ENCODE assay signal across 8 mouse cellular contexts in genomic region chr7:132316101-132317035, GRCm38 (mm10). TPM values are rescaled to one million over a fixed set of nuclear protein-coding genes. Genes with fewer than 3 reads are reported as not detected.
DNase-seq lines count a peak whose midpoint lies in the region; ATAC-seq and TF ChIP-seq lines count a peak whose summit lies in the region.

No protein-coding gene starts in this region.

- under 1% methylated on average over 76 of the region's 79 CpGs for WGBS in intestine, postnatal 0 days
- under 1% methylated on average over 78 of the region's 79 CpGs for WGBS in limb, embryonic 12.5 days
- under 1% methylated on average over 77 of the region's 79 CpGs for WGBS in midbrain, embryonic 12.5 days
- under 1% methylated on average over 79 of the region's 79 CpGs for WGBS in small intestine, adult 2 months

- H3K4me1 ChIP-seq in erythroblast, embryonic 14.5 days (ENCODE audit: control insufficient read depth): peaks cover 17% of the 10 kb centered on the region
- H3K4me1 ChIP-seq in intestine, postnatal 0 days (replicated peaks; ENCODE audit: control insufficient read depth, insufficient read depth, low read length): peaks cover 10% of the 10 kb centered on the region; the same call in 1 of the 2 replicates
- H3K4me1 ChIP-seq in limb, embryonic 12.5 days (replicated peaks): peaks cover 40% of the 10 kb centered on the region
- peaks cover 23% of the 10 kb centered on the region for H3K4me1 ChIP-seq in midbrain, embryonic 12.5 days
- H3K4me1 ChIP-seq in small intestine, adult 2 months (ENCODE audit: control insufficient read depth, insufficient read depth, insufficient read length, low read length): peaks cover 13% of the 10 kb centered on the region; the same call in 1 of the 2 replicates

- no peaks in the 10 kb centered on the region for H3K9me3 ChIP-seq in erythroblast, embryonic 14.5 days (ENCODE audit: control insufficient read depth, low read length)
- H3K9me3 ChIP-seq in intestine, postnatal 0 days (ENCODE audit: control insufficient read depth): no peaks in the 10 kb centered on the region
- no peaks in the 10 kb centered on the region for H3K9me3 ChIP-seq in limb, embryonic 12.5 days
- no peaks in the 10 kb centered on the region for H3K9me3 ChIP-seq in midbrain, embryonic 12.5 days

- peak; percentile 69 for TF ChIP-seq CTCF in intestine, postnatal 0 days (IDR thresholded peaks at IDR 0.05; ENCODE audit: low read depth)
- no peak for TF ChIP-seq CTCF in small intestine, adult 2 months (IDR thresholded peaks at IDR 0.05; ENCODE audit: extremely low read depth, insufficient read length, insufficient replicate concordance, low read depth, low read length)

- peak; percentile 1; the same call in 1 of the 2 replicates for TF ChIP-seq POLR2A in small intestine, adult 2 months (IDR thresholded peaks at IDR 0.05; ENCODE audit: low read depth, low read length)

- peak overlapping the region; percentile 61 for H3K4me3 ChIP-seq in erythroblast, embryonic 14.5 days (replicated peaks)
- H3K4me3 ChIP-seq in intestine, postnatal 0 days (ENCODE audit: low read depth, low read length): peak overlapping the region; percentile 89
- H3K4me3 ChIP-seq in limb, embryonic 12.5 days (replicated peaks): peak overlapping the region; percentile 79
- H3K4me3 ChIP-seq in midbrain, embryonic 12.5 days: peak overlapping the region; percentile 78
- H3K4me3 ChIP-seq in small intestine, adult 2 months (ENCODE audit: low read depth, low read length): peak overlapping the region; percentile 74

- no peak for ATAC-seq in erythroblast, adult 5-6 weeks (replicated peaks; ENCODE audit: low FRiP score, poor library complexity, severe bottlenecking)
- peak; percentile 63 for ATAC-seq in intestine, postnatal 0 days
- ATAC-seq in limb, embryonic 12.5 days (ENCODE audit: insufficient number of reproducible peaks, insufficient read depth, low FRiP score, low TSS enrichment, low read depth): peak; percentile 50
- ATAC-seq in midbrain, embryonic 12.5 days (ENCODE audit: low FRiP score, low read depth): peak; percentile 77

- peak; percentile 80 for DNase-seq in embryo, embryonic 9.5 days (ENCODE audit: extremely low spot score)
- peak; percentile 97 for DNase-seq in heart, adult 11 months

- H3K9ac ChIP-seq in intestine, postnatal 0 days (ENCODE audit: low read depth, low read length): peak overlapping the region; percentile 78
- peak overlapping the region; percentile 86 for H3K9ac ChIP-seq in limb, embryonic 12.5 days (replicated peaks)
- H3K9ac ChIP-seq in midbrain, embryonic 12.5 days (replicated peaks): peak overlapping the region; percentile 90

- peaks cover 40% of the 10 kb centered on the region for H3K27me3 ChIP-seq in erythroblast, embryonic 14.5 days (ENCODE audit: control insufficient read depth)
- H3K27me3 ChIP-seq in intestine, postnatal 0 days (replicated peaks; ENCODE audit: control insufficient read depth, insufficient read depth, low read length): no peaks in the 10 kb centered on the region
- peaks cover 14% of the 10 kb centered on the region; the same call in 1 of the 2 replicates for H3K27me3 ChIP-seq in limb, embryonic 12.5 days
- 0 out of 2 replicates have a peak, but pooled peaks cover 3% of the 10 kb centered on the region for H3K27me3 ChIP-seq in midbrain, embryonic 12.5 days
- no peaks in the 10 kb centered on the region for H3K27me3 ChIP-seq in small intestine, adult 2 months (ENCODE audit: control insufficient read depth, insufficient read depth, low read length)

- H3K4me2 ChIP-seq in intestine, postnatal 0 days (replicated peaks; ENCODE audit: low read depth): peak overlapping the region; percentile 96
- H3K4me2 ChIP-seq in limb, embryonic 12.5 days: peak overlapping the region; percentile 96
- peak overlapping the region; percentile 95 for H3K4me2 ChIP-seq in midbrain, embryonic 12.5 days (replicated peaks)

- H3K27ac ChIP-seq in intestine, postnatal 0 days (ENCODE audit: low read depth, low read length): peak overlapping the region; percentile 92
- peak overlapping the region; percentile 87 for H3K27ac ChIP-seq in limb, embryonic 12.5 days
- H3K27ac ChIP-seq in midbrain, embryonic 12.5 days (replicated peaks): peak overlapping the region; percentile 88
- H3K27ac ChIP-seq in small intestine, adult 2 months (ENCODE audit: insufficient read depth, low read depth, low read length): peak overlapping the region; percentile 77

- no peaks in the 10 kb centered on the region for H3K36me3 ChIP-seq in erythroblast, embryonic 14.5 days (ENCODE audit: control insufficient read depth)
- no peaks in the 10 kb centered on the region; the same call in 1 of the 2 replicates for H3K36me3 ChIP-seq in intestine, postnatal 0 days (ENCODE audit: control insufficient read depth, insufficient read depth)
- H3K36me3 ChIP-seq in limb, embryonic 12.5 days: no peaks in the 10 kb centered on the region
- no peaks in the 10 kb centered on the region for H3K36me3 ChIP-seq in midbrain, embryonic 12.5 days
- no peaks in the 10 kb centered on the region for H3K36me3 ChIP-seq in small intestine, adult 2 months (ENCODE audit: control insufficient read depth, insufficient read depth, low read length)

RNA-seq across cellular contexts. Expression of gene Chst15, which starts 0.7 kb away (rescaled TPM):
- polyA plus RNA-seq in erythroblast, embryonic 14.5 days (2012): 0.05 and 0.07 TPM in 2 replicates
- total RNA-seq in erythroblast, adult 5-6 weeks (2015; ENCODE audit: low replicate concordance): 3.6 and 4.8 TPM in 2 replicates
- 3.6 and 6.7 TPM in 2 replicates for total RNA-seq in erythroblast, adult 5-6 weeks (2017; ENCODE audit: low replicate concordance)
- 7.9 and 8.7 TPM in 2 replicates for polyA plus RNA-seq in intestine, postnatal 0 days (2015; fragmentation: Nextera tagmentation; extraction: Ambion mirVana)
- 21.2 and 23.8 TPM in 2 replicates for polyA plus RNA-seq in limb, embryonic 12.5 days (2016; fragmentation: Nextera tagmentation; extraction: Ambion mirVana)
- polyA plus RNA-seq in midbrain, embryonic 12.5 days (2016; fragmentation: Nextera tagmentation; extraction: Ambion mirVana): 27.5 and 28.0 TPM in 2 replicates
- polyA plus RNA-seq in small intestine, adult 2 months (2012; rRNA removed): 3.6 and 5.7 TPM in 2 replicates
